Mouse (Mus musculus) forebrain, embryonic 16.5 days (tissue): Measurements from ENCODE around the gene Opn3. TPM values are rescaled to one million over a fixed set of nuclear protein-coding genes. Genes with fewer than 3 reads are reported as not detected.

Experiments
- ATAC-seq: fragments of 200-750 bp; cut with Nextera tagmentation; 2 replicates; pipeline ENCODE4 v1.8.0; 2017; ENCODE audit warnings: mild to moderate bottlenecking, moderate library complexity
- H3K27ac ChIP-seq: fragments of 300-500 bp; sonication (generic); 2 replicates; pipeline ENCODE4 v1.5.1; 2014; ENCODE audit warnings: low read length, control low read depth
- H3K27me3 ChIP-seq: fragments of 300-500 bp; sonication (generic); replicated peaks from 2 replicates; pipeline ENCODE4 v1.6.1; 2014; ENCODE audit warnings: low read length; ENCODE audit not compliant: control insufficient read depth, insufficient read depth
- H3K36me3 ChIP-seq: fragments of 300-500 bp; sonication (generic); 2 replicates; pipeline ENCODE4 v1.6.1; 2014; ENCODE audit not compliant: control insufficient read depth, insufficient read depth
- H3K4me1 ChIP-seq: fragments of 300-500 bp; sonication (generic); replicated peaks from 2 replicates; pipeline ENCODE4 v1.6.1; 2014; ENCODE audit warnings: low read length; ENCODE audit not compliant: control insufficient read depth, insufficient read depth
- H3K4me2 ChIP-seq: fragments of 300-500 bp; sonication (generic); 2 replicates; pipeline ENCODE4 v1.6.1; 2014; ENCODE audit warnings: mild to moderate bottlenecking, low read length, control low read depth
- H3K4me3 ChIP-seq: fragments of 300-500 bp; sonication (generic); replicated peaks from 2 replicates; pipeline ENCODE4 v1.5.1; 2014; ENCODE audit warnings: mild to moderate bottlenecking, low read length, control low read depth
- H3K9ac ChIP-seq: fragments of 300-500 bp; sonication (generic); replicated peaks from 2 replicates; pipeline ENCODE4 v1.6.1; 2014; ENCODE audit warnings: low read depth, low read length, control low read depth
- H3K9me3 ChIP-seq: fragments of 300-500 bp; sonication (generic); 2 replicates; pipeline ENCODE4 v1.6.1; 2016; ENCODE audit warnings: low read length; ENCODE audit not compliant: control insufficient read depth
- WGBS: fragments of 180-500 bp; shearing (Covaris S2); extraction: QIAGEN DNeasy Blood & Tissue Kit; methylation state at CpG from one replicate; pipeline ENCODE4 v1.1.7; 2014; 5-methylcytosine and 5-hydroxymethylcytosine counted together
- polyA plus RNA-seq: library from polyadenylated mRNA; unstranded; fragments of >200 nt; fragmentation: Nextera tagmentation; extraction: Ambion mirVana; gene quantifications from 2 replicates; pipeline ENCODE4 v1.2.1, GENCODE M21; 2015

Opn3 gene
- polyA plus RNA-seq, 1 experiment from 2014 or later: 4.8 TPM

DNA sequence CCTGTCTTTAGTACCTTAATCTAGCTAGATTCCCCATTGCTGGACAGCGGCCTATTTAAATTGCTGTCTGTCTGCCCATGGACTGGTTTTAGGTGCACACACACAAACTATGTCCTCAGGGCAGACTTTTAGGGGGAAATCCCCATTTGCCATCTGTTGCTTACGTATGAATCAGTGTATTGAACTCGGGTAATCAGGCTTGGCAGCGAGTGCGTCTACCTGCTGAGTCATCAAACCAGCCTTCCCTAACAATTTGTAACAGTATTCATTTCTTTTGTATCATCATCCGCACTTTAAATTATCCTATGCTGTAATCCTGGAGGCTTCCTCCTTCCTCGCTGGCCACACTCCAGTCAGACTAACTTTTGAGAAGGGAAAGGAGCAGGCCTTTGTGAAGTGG lies 22.5 kb downstream of the Opn3 start:
- no peaks in the 10 kb centered on the region for H3K27me3 ChIP-seq
- WGBS: 40% methylated on average over 7 of the region's 7 CpGs
- ATAC-seq: no peak
- H3K4me2 ChIP-seq: no peak overlapping the region
- no peaks in the 10 kb centered on the region for H3K9me3 ChIP-seq
- H3K27ac ChIP-seq: no peak overlapping the region
- H3K36me3 ChIP-seq: no peaks in the 10 kb centered on the region
- H3K4me1 ChIP-seq: no peaks in the 10 kb centered on the region
- H3K4me3 ChIP-seq: no peak overlapping the region
- no peak overlapping the region for H3K9ac ChIP-seq

DNA sequence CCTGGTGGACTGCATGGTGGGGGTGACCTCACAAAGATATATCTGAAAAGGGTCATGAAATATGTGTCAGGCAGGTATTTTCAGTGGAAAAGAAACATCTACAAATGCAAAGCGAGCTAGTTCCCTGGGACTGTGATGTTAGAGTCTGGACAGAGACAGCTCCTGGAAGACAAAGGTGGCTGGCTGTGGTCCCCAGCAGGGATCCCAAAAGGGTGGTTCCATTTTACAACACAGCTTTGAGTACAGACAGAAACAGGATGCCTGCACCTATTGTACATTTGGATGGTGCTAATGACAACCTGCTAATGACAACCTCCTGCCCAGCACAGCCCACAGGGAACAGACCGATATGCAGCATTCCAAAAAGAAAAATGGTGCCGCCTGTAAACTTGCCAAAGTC lies 23.1 kb downstream of the Opn3 start:
- no peak overlapping the region for H3K4me3 ChIP-seq
- H3K4me1 ChIP-seq: no peaks in the 10 kb centered on the region
- WGBS: 84% methylated on average over 3 of the region's 3 CpGs
- no peak overlapping the region for H3K27ac ChIP-seq
- H3K27me3 ChIP-seq: no peaks in the 10 kb centered on the region
- H3K9ac ChIP-seq: no peak overlapping the region
- no peak for ATAC-seq
- H3K4me2 ChIP-seq: no peak overlapping the region
- no peaks in the 10 kb centered on the region for H3K9me3 ChIP-seq
- no peaks in the 10 kb centered on the region for H3K36me3 ChIP-seq

DNA sequence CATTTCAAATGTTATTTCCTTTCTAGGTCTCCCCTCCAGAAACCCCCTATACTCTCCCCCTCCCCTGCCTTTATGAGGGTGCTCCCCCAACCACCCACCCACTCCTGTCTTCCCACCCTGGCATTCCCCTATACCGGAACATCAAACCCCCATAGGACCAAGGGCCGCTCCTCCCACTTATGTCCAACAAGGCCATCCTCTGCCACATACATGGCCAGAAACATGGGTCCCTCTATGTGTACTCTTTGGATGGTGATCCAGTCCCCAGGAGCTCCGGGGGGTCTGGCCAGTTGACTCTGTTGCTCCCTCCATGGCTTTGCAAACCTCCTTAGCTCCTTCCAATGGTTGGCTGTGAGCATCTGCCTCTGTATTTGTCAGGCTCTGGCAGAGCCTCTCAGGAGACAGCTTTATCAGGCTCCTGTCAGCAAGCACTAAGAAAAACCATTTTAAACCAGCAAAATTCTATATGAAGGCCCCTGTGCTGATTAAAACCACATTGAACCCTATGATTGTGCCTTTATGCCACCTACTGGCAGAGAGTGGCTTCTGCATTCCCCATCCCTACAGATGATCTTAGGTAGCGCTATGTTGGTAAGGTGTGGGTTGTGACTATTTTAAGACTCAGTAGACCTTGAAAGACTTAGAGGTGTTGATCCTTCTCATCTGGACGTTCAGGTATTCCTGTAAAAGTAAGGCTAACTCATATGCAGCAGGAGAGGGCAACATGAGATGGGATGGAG lies 23.7 kb downstream of the Opn3 start:
- Histone ChIP-seq H3K4me3 (no peak overlapping the region), H3K27me3 (no peaks in the 10 kb centered on the region), H3K27ac (no peak overlapping the region), H3K9me3 (no peaks in the 10 kb centered on the region), H3K4me1 (no peaks in the 10 kb centered on the region), H3K36me3 (no peaks in the 10 kb centered on the region), H3K9ac (no peak overlapping the region), H3K4me2 (no peak overlapping the region)
- peak; percentile 80 for ATAC-seq
- WGBS: 82% methylated on average over 5 of the region's 5 CpGs

DNA sequence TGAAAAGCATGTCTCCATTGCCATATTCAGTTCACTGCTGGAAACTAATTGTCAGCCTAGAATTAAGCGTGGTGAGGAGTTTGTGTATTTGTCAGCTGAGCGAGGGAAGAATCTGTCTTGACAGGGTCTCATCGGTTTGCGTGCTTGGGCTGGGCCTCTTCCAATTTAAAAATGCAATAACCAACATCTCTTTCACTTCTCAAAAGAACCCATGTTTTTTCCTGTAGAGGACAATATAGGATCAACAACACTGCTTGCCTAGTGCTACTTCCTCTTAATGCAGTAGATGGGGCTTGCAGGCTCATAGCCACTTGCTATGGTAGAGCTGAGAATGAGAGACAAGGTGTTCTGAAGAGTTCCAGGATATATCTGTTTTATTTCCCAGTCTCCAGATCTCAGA lies 32.7 kb downstream of the Opn3 start:
- Histone ChIP-seq H3K4me1 (no peaks in the 10 kb centered on the region), H3K27ac (no peak overlapping the region), H3K9me3 (no peaks in the 10 kb centered on the region), H3K4me3 (no peak overlapping the region), H3K4me2 (no peak overlapping the region), H3K9ac (no peak overlapping the region), H3K36me3 (no peaks in the 10 kb centered on the region), H3K27me3 (no peaks in the 10 kb centered on the region)
- no peak for ATAC-seq
- 93% methylated on average over 4 of the region's 4 CpGs for WGBS

DNA sequence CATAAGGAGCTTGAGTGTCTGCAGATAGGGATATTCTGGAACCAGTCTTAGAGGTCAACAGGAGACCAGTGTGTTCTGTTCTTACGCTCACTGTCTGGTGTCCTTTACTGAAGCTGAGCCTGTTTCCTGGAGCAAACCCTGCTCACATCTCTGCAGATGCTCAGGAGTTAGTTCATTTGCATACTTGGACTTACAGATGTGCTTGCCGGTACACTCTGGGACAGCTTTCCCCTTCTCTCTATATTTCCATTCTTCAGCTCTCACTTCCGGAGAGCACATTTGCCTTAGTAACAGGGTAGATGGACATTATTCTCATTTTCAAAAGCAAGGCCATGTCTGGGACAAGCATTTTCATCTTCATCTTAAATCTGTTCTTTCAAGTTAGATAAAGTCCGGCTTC lies 44.0 kb downstream of the Opn3 start:
- H3K27me3 ChIP-seq: no peaks in the 10 kb centered on the region
- no peak overlapping the region for H3K4me3 ChIP-seq
- no peak overlapping the region for H3K9ac ChIP-seq
- no peak for ATAC-seq
- no peaks in the 10 kb centered on the region for H3K36me3 ChIP-seq
- no peak overlapping the region for H3K27ac ChIP-seq
- H3K9me3 ChIP-seq: no peaks in the 10 kb centered on the region
- no peak overlapping the region for H3K4me2 ChIP-seq
- 98% methylated on average over 4 of the region's 4 CpGs for WGBS
- no peaks in the 10 kb centered on the region for H3K4me1 ChIP-seq

DNA sequence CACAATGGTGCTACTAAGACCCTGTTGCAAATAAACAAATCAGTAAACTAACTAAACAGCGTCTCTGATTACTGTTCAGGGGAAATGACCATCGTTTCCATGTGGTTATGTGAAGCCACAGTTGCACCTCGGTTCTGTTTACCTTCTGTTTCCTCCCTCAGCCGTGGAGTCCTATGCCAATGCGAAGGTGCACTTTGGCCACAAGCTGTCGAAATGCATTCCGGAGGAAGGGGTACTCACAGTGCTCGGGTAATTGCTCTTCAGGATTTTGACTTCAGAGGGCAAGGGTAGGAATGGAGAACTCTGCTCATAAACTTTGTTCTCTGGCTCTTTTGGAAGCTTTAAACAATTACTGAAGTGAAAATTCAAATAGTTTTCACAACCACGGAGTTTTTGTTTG lies 45.6 kb downstream of the Opn3 start:
- ATAC-seq: no peak
- Histone ChIP-seq H3K4me3 (no peak overlapping the region), H3K27me3 (no peaks in the 10 kb centered on the region), H3K9me3 (no peaks in the 10 kb centered on the region), H3K9ac (no peak overlapping the region), H3K4me1 (no peaks in the 10 kb centered on the region), H3K27ac (no peak overlapping the region), H3K4me2 (no peak overlapping the region), H3K36me3 (no peaks in the 10 kb centered on the region)
- WGBS: 81% methylated on average over 9 of the region's 9 CpGs

DNA sequence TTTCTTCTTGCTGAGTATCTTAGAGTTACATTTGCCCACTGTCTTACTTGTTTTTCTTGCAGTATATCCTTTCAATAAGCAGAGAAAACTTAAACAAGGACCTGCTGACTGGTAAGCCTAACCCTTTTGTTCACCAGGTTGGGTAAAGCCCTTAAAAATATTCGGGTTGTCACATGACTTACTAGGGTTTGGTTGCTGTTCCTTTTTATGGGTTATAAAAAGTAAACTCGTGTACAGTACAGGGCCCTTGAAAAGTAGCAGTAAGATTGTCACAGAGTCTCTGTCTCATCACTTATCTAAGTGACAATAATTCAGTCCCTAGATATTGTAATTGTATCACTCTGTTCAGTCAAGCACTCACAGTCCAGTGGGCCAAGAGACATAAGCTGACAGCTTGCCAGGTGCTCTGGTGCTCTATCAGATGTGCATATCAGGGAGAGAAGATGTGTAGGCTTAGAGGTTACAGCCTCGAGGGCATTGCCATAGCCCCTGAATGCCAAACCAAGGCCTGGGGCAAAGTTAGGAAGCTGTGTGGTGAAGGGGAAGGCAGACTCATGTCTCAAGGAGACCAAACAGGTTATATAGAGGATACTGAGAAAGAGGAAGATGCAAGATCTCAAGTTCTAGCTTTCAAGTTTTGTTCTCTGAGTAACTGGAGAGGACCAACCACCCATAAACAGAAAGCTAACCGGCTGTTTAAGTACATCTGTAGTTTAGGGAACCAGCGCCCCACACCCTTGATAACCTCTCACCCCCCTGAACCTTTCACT lies 48.9 kb downstream of the Opn3 start:
- Histone ChIP-seq H3K27ac (no peak overlapping the region), H3K4me1 (no peaks in the 10 kb centered on the region), H3K36me3 (no peaks in the 10 kb centered on the region), H3K27me3 (no peaks in the 10 kb centered on the region), H3K4me2 (no peak overlapping the region), H3K9me3 (no peaks in the 10 kb centered on the region), H3K4me3 (no peak overlapping the region), H3K9ac (no peak overlapping the region)
- WGBS: 78% methylated on average over 5 of the region's 5 CpGs
- no peak for ATAC-seq

DNA sequence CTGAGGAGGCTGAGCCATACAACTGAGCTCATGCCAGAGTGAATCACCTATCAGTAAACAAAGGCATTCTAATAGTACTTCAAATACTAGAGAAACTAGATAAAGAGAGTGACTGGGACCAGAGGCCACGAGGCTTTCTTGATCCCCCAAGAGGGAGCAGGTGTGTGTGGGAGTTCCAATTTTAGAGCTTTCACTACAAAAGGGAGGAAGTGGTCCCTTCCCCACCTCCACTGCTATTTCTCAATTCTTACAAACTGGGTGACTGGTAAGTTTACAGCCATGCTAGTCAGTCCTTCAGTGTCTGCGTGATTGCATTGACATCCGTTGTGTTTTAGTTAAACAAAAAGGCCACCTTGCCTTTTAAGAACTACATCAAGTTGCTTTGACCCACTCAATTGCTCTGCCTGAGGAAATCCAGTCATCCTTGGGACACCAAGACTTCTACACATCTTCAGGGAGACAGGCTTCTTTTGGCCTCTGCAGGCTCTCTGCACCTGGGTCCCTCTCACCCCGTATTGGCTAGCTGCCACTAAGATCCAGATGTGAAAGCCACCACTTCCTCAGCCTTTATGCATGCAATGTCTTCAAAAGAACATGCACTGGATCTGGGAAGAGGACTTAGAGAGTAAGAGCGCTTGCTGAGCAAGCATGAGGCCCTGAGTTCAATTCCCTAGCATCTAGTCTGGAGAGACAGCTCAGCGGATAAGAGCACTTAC lies 52.0 kb downstream of the Opn3 start:
- no peak overlapping the region for H3K9ac ChIP-seq
- H3K27me3 ChIP-seq: no peaks in the 10 kb centered on the region
- no peak for ATAC-seq
- no peak overlapping the region for H3K4me3 ChIP-seq
- H3K36me3 ChIP-seq: no peaks in the 10 kb centered on the region
- no peak overlapping the region for H3K4me2 ChIP-seq
- WGBS: 86% methylated on average over 6 of the region's 6 CpGs
- no peaks in the 10 kb centered on the region for H3K4me1 ChIP-seq
- no peak overlapping the region for H3K27ac ChIP-seq
- no peaks in the 10 kb centered on the region for H3K9me3 ChIP-seq

DNA sequence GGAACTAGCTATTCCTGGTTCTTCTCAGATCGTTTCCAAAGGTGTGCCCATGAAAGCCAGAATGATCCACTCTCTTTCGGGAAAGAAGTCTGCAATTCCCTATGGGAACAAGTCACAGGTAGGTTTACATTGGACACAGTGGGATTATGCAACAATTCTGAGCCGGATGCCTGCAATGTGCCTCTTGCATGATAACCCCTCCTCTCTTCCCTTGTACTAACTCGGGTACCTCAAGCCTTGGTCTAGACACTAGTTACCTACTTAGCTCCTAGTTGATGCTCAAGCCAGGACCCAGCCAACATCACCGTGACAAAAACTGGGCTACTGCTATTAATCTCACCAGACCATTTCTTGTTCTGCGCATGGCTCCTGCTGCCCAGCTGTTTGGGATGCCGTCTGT lies 53.5 kb downstream of the Opn3 start:
- ATAC-seq: no peak
- H3K4me1 ChIP-seq: no peaks in the 10 kb centered on the region
- WGBS: 82% methylated on average over 7 of the region's 7 CpGs

More for the DNA sequence above, 53.5 kb downstream of the Opn3 start:
- Histone ChIP-seq H3K9ac (no peak overlapping the region), H3K36me3 (no peaks in the 10 kb centered on the region), H3K9me3 (no peaks in the 10 kb centered on the region), H3K27ac (no peak overlapping the region), H3K4me3 (no peak overlapping the region), H3K4me2 (no peak overlapping the region), H3K27me3 (no peaks in the 10 kb centered on the region)
